Comparison of ENCODE assay signal across 10 mouse cellular contexts in genomic region chr5:121714331-121714730, GRCm38 (mm10). TPM values are rescaled to one million over a fixed set of nuclear protein-coding genes. Genes with fewer than 3 reads are reported as not detected.
DNase-seq lines count a peak whose midpoint lies in the region; ATAC-seq and TF ChIP-seq lines count a peak whose summit lies in the region.
"Had no signal": no experiment of that assay in that cellular context is flagged by ENCODE, and none has a peak within 500 bp of the region (broad histone marks: within the 10 kb centered on the region; RNA-seq: fewer than 3 reads in every experiment).

No protein-coding gene starts in this region.

- peaks cover 21% of the 10 kb centered on the region for H3K4me1 ChIP-seq in liver, adult 2 months (ENCODE audit: control insufficient read depth, insufficient read depth, low read length)
- peaks cover 57% of the 10 kb centered on the region for H3K4me1 ChIP-seq in hindbrain, embryonic 13.5 days (replicated peaks)
- peaks cover 79% of the 10 kb centered on the region for H3K4me1 ChIP-seq in liver, embryonic 13.5 days (replicated peaks)
- peaks cover 29% of the 10 kb centered on the region for H3K4me1 ChIP-seq in thymus, adult 2 months (replicated peaks; ENCODE audit: control insufficient read depth, insufficient read depth, low read length)

- no peaks in the 10 kb centered on the region for H3K9me3 ChIP-seq in hindbrain, embryonic 13.5 days
- no peaks in the 10 kb centered on the region for H3K9me3 ChIP-seq in liver, embryonic 13.5 days (replicated peaks)

- 0 out of 2 replicates have a peak, but pooled peaks have one; percentile 18 for TF ChIP-seq POLR2A in liver, adult 2 months (IDR thresholded peaks at IDR 0.05; ENCODE audit: extremely low read depth, insufficient read depth, low read length)
- TF ChIP-seq POLR2A in thymus, adult 2 months (IDR thresholded peaks at IDR 0.05; ENCODE audit: control insufficient read depth, extremely low read depth, insufficient read depth, low read length, poor library complexity): no peak

- no peak overlapping the region for H3K4me3 ChIP-seq in liver, adult 2 months (ENCODE audit: insufficient read depth, low read depth, low read length)
- no peak overlapping the region; the same call in 1 of the 2 replicates for H3K4me3 ChIP-seq in hindbrain, embryonic 13.5 days
- peak overlapping the region; percentile 97; the same call in 1 of the 2 replicates for H3K4me3 ChIP-seq in liver, embryonic 13.5 days (replicated peaks)
- H3K4me3 ChIP-seq in thymus, adult 2 months (ENCODE audit: control insufficient read depth, insufficient read depth, low read length): no peak overlapping the region

- no peaks in the 10 kb centered on the region; the same call in 1 of the 2 replicates for H3K36me3 ChIP-seq in liver, adult 2 months (ENCODE audit: control insufficient read depth, insufficient read depth, low read length)
- no peaks in the 10 kb centered on the region; the same call in 1 of the 2 replicates for H3K36me3 ChIP-seq in hindbrain, embryonic 13.5 days
- H3K36me3 ChIP-seq in liver, embryonic 13.5 days: peaks cover 13% of the 10 kb centered on the region; the same call in 1 of the 2 replicates
- no peaks in the 10 kb centered on the region for H3K36me3 ChIP-seq in thymus, adult 2 months (ENCODE audit: control insufficient read depth, insufficient read depth, low read length)

- H3K27ac ChIP-seq in liver, adult 2 months (replicated peaks; ENCODE audit: insufficient read depth, low read depth, low read length): peak overlapping the region; percentile 93
- H3K27ac ChIP-seq in hindbrain, embryonic 13.5 days: no peak overlapping the region
- peak overlapping the region; percentile 32; the same call in 1 of the 2 replicates for H3K27ac ChIP-seq in liver, embryonic 13.5 days
- peak overlapping the region; percentile 50 for H3K27ac ChIP-seq in thymus, adult 2 months (ENCODE audit: control insufficient read depth, insufficient read depth, low read length)

- ATAC-seq in hindbrain, embryonic 13.5 days (ENCODE audit: low FRiP score): no peak
- no peak for ATAC-seq in liver, embryonic 13.5 days (ENCODE audit: low read depth)
- ATAC-seq: Patski had no signal

- H3K4me2 ChIP-seq in hindbrain, embryonic 13.5 days: peak overlapping the region; percentile 89
- H3K4me2 ChIP-seq in liver, embryonic 13.5 days: peak overlapping the region; percentile 99

- H3K9ac ChIP-seq in liver, adult 2 months (ENCODE audit: low read depth, low read length): peak overlapping the region; percentile 75
- H3K9ac ChIP-seq in hindbrain, embryonic 13.5 days: no peak overlapping the region
- H3K9ac ChIP-seq in liver, embryonic 13.5 days: no peak overlapping the region

- DNase-seq in liver, adult 2 months (ENCODE audit: extremely low read depth, low read depth, low spot score): peak; percentile 94
- DNase-seq in liver: no peak
- DNase-seq in liver, embryonic 13.5 days: no peak
- peak; percentile 11 for DNase-seq in thymus, adult 2 months
- no peak for DNase-seq in right cerebral cortex, postnatal 10 days (ENCODE audit: low spot score in 2 of 2)
- no peak for DNase-seq in layer of hippocampus, postnatal 25 days (ENCODE audit: extremely low spot score in 1 of 2, low spot score in 1 of 2)
- no peak for DNase-seq in natural killer cell, adult 2 months (ENCODE audit: low spot score in 2 of 2)
- DNase-seq: lung, adult 18-20 months had no signal

- no peak for TF ChIP-seq CTCF in liver, adult 2 months (IDR thresholded peaks at IDR 0.05; ENCODE audit: low read depth, low read length)
- no peak for TF ChIP-seq CTCF in thymus, adult 2 months (IDR thresholded peaks at IDR 0.05; ENCODE audit: borderline replicate concordance, control insufficient read depth, extremely low read depth, insufficient read depth, low read length, poor library complexity)

- H3K27me3 ChIP-seq in liver, adult 2 months (ENCODE audit: control insufficient read depth, insufficient read depth, low read length): no peaks in the 10 kb centered on the region
- H3K27me3 ChIP-seq in hindbrain, embryonic 13.5 days: no peaks in the 10 kb centered on the region
- no peaks in the 10 kb centered on the region for H3K27me3 ChIP-seq in liver, embryonic 13.5 days
- no peaks in the 10 kb centered on the region for H3K27me3 ChIP-seq in thymus, adult 2 months (ENCODE audit: control insufficient read depth, insufficient read depth, low read length)
- H3K27me3 ChIP-seq: Patski had no signal

- WGBS in liver, adult 2 months: 23% methylated on average over 1 of the region's 1 CpGs
- WGBS in hindbrain, embryonic 13.5 days: 97% methylated on average over 1 of the region's 1 CpGs
- whole genome bisulfite sequencing in liver, embryonic 13.5 days (ENCODE audit: insufficient replicate concordance): 58% methylated on average over 1 of the region's 1 CpGs
- 23% methylated on average over 1 of the region's 1 CpGs for WGBS in thymus, adult 2 months

- H3K79me2 ChIP-seq in liver, adult 2 months (ENCODE audit: control insufficient read depth, insufficient read depth, low read length): peaks cover 47% of the 10 kb centered on the region

RNA-seq across cellular contexts. Expression of gene Atxn2, which starts 3.2 kb away (rescaled TPM):
- total RNA-seq in liver, adult 2 months (2014; rRNA removed): 58.5 and 74.7 TPM in 2 replicates
- polyA plus RNA-seq in liver, adult 2 months (2012; rRNA removed): 70.1 and 92.8 TPM in 2 replicates
- polyA plus RNA-seq in hindbrain, embryonic 13.5 days (2015; fragmentation: Nextera tagmentation; extraction: Ambion mirVana): 60.9 and 68.3 TPM in 2 replicates
- polyA plus RNA-seq in liver, embryonic 13.5 days (2015; fragmentation: Nextera tagmentation; extraction: Ambion mirVana): 16.0 and 17.6 TPM in 2 replicates
- polyA plus RNA-seq in thymus, adult 2 months (2012; rRNA removed): 205 and 216 TPM in 2 replicates
- 100 to 1,000 TPM; 197 to 244 TPM for total RNA-seq in layer of hippocampus, postnatal 25 days (2021)

RNA-seq across cellular contexts. Expression of gene Brap, which starts 54.0 kb away (rescaled TPM):
- total RNA-seq in liver, adult 2 months (2014; rRNA removed): 95.5 and 112 TPM in 2 replicates
- polyA plus RNA-seq in liver, adult 2 months (2012; rRNA removed): 48.1 and 48.7 TPM in 2 replicates
- polyA plus RNA-seq in hindbrain, embryonic 13.5 days (2015; fragmentation: Nextera tagmentation; extraction: Ambion mirVana): 44.3 and 44.5 TPM in 2 replicates
- polyA plus RNA-seq in liver, embryonic 13.5 days (2015; fragmentation: Nextera tagmentation; extraction: Ambion mirVana): 23.9 and 25.5 TPM in 2 replicates
- 38.7 and 46.9 TPM in 2 replicates for polyA plus RNA-seq in thymus, adult 2 months (2012; rRNA removed)
- total RNA-seq in layer of hippocampus, postnatal 25 days (2021): 10 to 100 TPM; 63.2 to 63.6 TPM

RNA-seq across cellular contexts. Expression of gene Acad10, which starts 54.0 kb away (rescaled TPM):
- total RNA-seq in liver, adult 2 months (2014; rRNA removed): 19.6 and 23.5 TPM in 2 replicates
- 27.5 and 27.7 TPM in 2 replicates for polyA plus RNA-seq in liver, adult 2 months (2012; rRNA removed)
- 1.7 and 1.9 TPM in 2 replicates for polyA plus RNA-seq in hindbrain, embryonic 13.5 days (2015; fragmentation: Nextera tagmentation; extraction: Ambion mirVana)
- polyA plus RNA-seq in liver, embryonic 13.5 days (2015; fragmentation: Nextera tagmentation; extraction: Ambion mirVana): 2.0 and 2.4 TPM in 2 replicates
- polyA plus RNA-seq in thymus, adult 2 months (2012; rRNA removed): 7.2 and 8.2 TPM in 2 replicates
- 1 to 10 TPM; 3.1 to 3.9 TPM for total RNA-seq in layer of hippocampus, postnatal 25 days (2021)

Comparison
In these comparisons a context has a peak if more than half of its experiments do, and no peak if none do; other contexts are left out.
1. DNase-seq: peak in liver, adult 2 months (single experiment) and thymus, adult 2 months (single experiment); none in liver (single experiment), liver, embryonic 13.5 days (single experiment), right cerebral cortex, postnatal 10 days (0 of 2), layer of hippocampus, postnatal 25 days (0 of 2) and natural killer cell, adult 2 months (0 of 2).